Comparison of ENCODE assay signal across 22 mouse cellular contexts in genomic region chr17:78392401-78393087, GRCm38 (mm10). TPM values are rescaled to one million over a fixed set of nuclear protein-coding genes. Genes with fewer than 3 reads are reported as not detected.
A peak's percentile ranks its signal among the peaks of the same experiment; 100 is the strongest.
DNase-seq lines count a peak whose midpoint lies in the region; ATAC-seq and TF ChIP-seq lines count a peak whose summit lies in the region.
"Had no signal": no experiment of that assay in that cellular context is flagged by ENCODE, and none has a peak within 500 bp of the region (broad histone marks: within the 10 kb centered on the region; RNA-seq: fewer than 3 reads in every experiment).

No protein-coding gene starts in this region.

- intact Hi-C loops in heart, postnatal 36 days (cut with DNase I) = no loop called here

- no peaks in the 10 kb centered on the region for H3K4me1 ChIP-seq in heart, postnatal 0 days (ENCODE audit: control insufficient read depth, insufficient read depth)
- H3K4me1 ChIP-seq in liver, adult 2 months (ENCODE audit: control insufficient read depth, insufficient read depth, low read length) = peaks cover 10% of the 10 kb centered on the region
- H3K4me1 ChIP-seq in liver, embryonic 11.5 days (replicated peaks; ENCODE audit: control insufficient read depth, insufficient read depth, low read length) = no peaks in the 10 kb centered on the region
- no peaks in the 10 kb centered on the region for H3K4me1 ChIP-seq in hindbrain, embryonic 13.5 days (replicated peaks)
- H3K4me1 ChIP-seq: embryonic facial prominence, embryonic 12.5 days; forebrain, embryonic 12.5 days; hindbrain, embryonic 12.5 days had no signal

- no peak overlapping the region for H3K4me2 ChIP-seq in heart, postnatal 0 days (ENCODE audit: low read depth, low read length)
- H3K4me2 ChIP-seq in liver, embryonic 11.5 days = no peak overlapping the region
- no peak overlapping the region for H3K4me2 ChIP-seq in hindbrain, embryonic 13.5 days
- H3K4me2 ChIP-seq: embryonic facial prominence, embryonic 12.5 days; forebrain, embryonic 12.5 days; heart, embryonic 11.5 days; heart, embryonic 15.5 days; hindbrain, embryonic 12.5 days had no signal

- H3K9ac ChIP-seq in heart, postnatal 0 days (replicated peaks; ENCODE audit: low read depth, low read length) = no peak overlapping the region
- no peak overlapping the region for H3K9ac ChIP-seq in liver, adult 2 months (ENCODE audit: low read depth, low read length)
- H3K9ac ChIP-seq in liver, embryonic 11.5 days (ENCODE audit: low read depth, low read length) = no peak overlapping the region
- no peak overlapping the region for H3K9ac ChIP-seq in hindbrain, embryonic 13.5 days
- H3K9ac ChIP-seq: embryonic facial prominence, embryonic 12.5 days; forebrain, embryonic 12.5 days; heart, embryonic 15.5 days; hindbrain, embryonic 12.5 days had no signal

- H3K36me3 ChIP-seq in heart, postnatal 0 days (replicated peaks; ENCODE audit: control insufficient read depth, insufficient read depth, low read length) = peaks cover 15% of the 10 kb centered on the region
- H3K36me3 ChIP-seq in liver, adult 2 months (ENCODE audit: control insufficient read depth, insufficient read depth, low read length) = peaks cover 10% of the 10 kb centered on the region; the same call in 1 of the 2 replicates
- peaks cover 2% of the 10 kb centered on the region; the same call in 1 of the 2 replicates for H3K36me3 ChIP-seq in liver, embryonic 11.5 days (ENCODE audit: control insufficient read depth, insufficient read depth, low read length)
- H3K36me3 ChIP-seq in hindbrain, embryonic 13.5 days = peaks cover 6% of the 10 kb centered on the region
- H3K36me3 ChIP-seq: forebrain, embryonic 12.5 days; heart, embryonic 15.5 days; hindbrain, embryonic 12.5 days had no signal

- H3K27ac ChIP-seq in heart, postnatal 0 days (ENCODE audit: low read depth) = 0 out of 2 replicates have a peak overlapping the region, but pooled peaks have one; percentile 1
- H3K27ac ChIP-seq in liver, adult 2 months (replicated peaks; ENCODE audit: insufficient read depth, low read depth, low read length) = no peak overlapping the region
- H3K27ac ChIP-seq in liver, embryonic 11.5 days (ENCODE audit: low read depth, low read length) = no peak overlapping the region
- no peak overlapping the region for H3K27ac ChIP-seq in hindbrain, embryonic 13.5 days
- H3K27ac ChIP-seq: embryonic facial prominence, embryonic 12.5 days; forebrain, embryonic 12.5 days; heart, embryonic 15.5 days; hindbrain, embryonic 12.5 days; hindbrain, postnatal 0 days had no signal

- TF ChIP-seq EP300 in heart, postnatal 0 days (IDR thresholded peaks at IDR 0.05; ENCODE audit: low read depth) = no peak

- TF ChIP-seq CTCF in heart, postnatal 0 days (IDR thresholded peaks at IDR 0.05; ENCODE audit: low read depth) = no peak
- TF ChIP-seq CTCF in liver, adult 2 months (IDR thresholded peaks at IDR 0.05; ENCODE audit: low read depth, low read length) = no peak
- no peak for TF ChIP-seq CTCF in Patski (IDR thresholded peaks at IDR 0.05)

- ATAC-seq in heart, postnatal 0 days (ENCODE audit: insufficient read depth, low read depth) = no peak
- no peak for ATAC-seq in liver, embryonic 11.5 days (replicated peaks; ENCODE audit: low FRiP score)
- peak; percentile 18 for ATAC-seq in Patski
- ATAC-seq in hindbrain, embryonic 13.5 days (ENCODE audit: low FRiP score) = no peak
- ATAC-seq: forebrain, embryonic 16.5 days; hindbrain, postnatal 0 days; intestine, embryonic 16.5 days had no signal

- in situ Hi-C loops in Patski (cut with MboI; ENCODE audit: low pct_unique_long_range_greater_than_20kb) = no loop called here

- H3K9me3 ChIP-seq in heart, postnatal 0 days (replicated peaks; ENCODE audit: control insufficient read depth, low read length) = no peaks in the 10 kb centered on the region
- no peaks in the 10 kb centered on the region for H3K9me3 ChIP-seq in liver, embryonic 11.5 days (ENCODE audit: control insufficient read depth, low read length)
- no peaks in the 10 kb centered on the region for H3K9me3 ChIP-seq in hindbrain, embryonic 13.5 days
- H3K9me3 ChIP-seq: embryonic facial prominence, embryonic 12.5 days; forebrain, embryonic 12.5 days; heart, embryonic 15.5 days; hindbrain, embryonic 12.5 days had no signal

- 66% methylated on average over 9 of the region's 9 CpGs for WGBS in heart, postnatal 0 days
- 67% methylated on average over 9 of the region's 9 CpGs for WGBS in liver, adult 2 months
- WGBS in liver, embryonic 11.5 days = 72% methylated on average over 9 of the region's 9 CpGs
- 86% methylated on average over 9 of the region's 9 CpGs for WGBS in hindbrain, embryonic 13.5 days

- H3K4me3 ChIP-seq in heart, postnatal 0 days (ENCODE audit: low read depth, low read length) = no peak overlapping the region
- H3K4me3 ChIP-seq in liver, adult 2 months (ENCODE audit: insufficient read depth, low read depth, low read length) = no peak overlapping the region
- no peak overlapping the region for H3K4me3 ChIP-seq in liver, embryonic 11.5 days (ENCODE audit: low read depth, low read length)
- H3K4me3 ChIP-seq in hindbrain, embryonic 13.5 days = no peak overlapping the region
- H3K4me3 ChIP-seq: embryonic facial prominence, embryonic 12.5 days; forebrain, embryonic 12.5 days; heart, embryonic 15.5 days; hindbrain, embryonic 12.5 days had no signal

- no peak for DNase-seq in heart, postnatal 0 days (ENCODE audit: low spot score)
- DNase-seq in heart, postnatal 36 days = no peak
- DNase-seq in liver, adult 2 months (ENCODE audit: extremely low read depth, low read depth, low spot score) = peak; percentile 51
- no peak for DNase-seq in liver, embryonic 11.5 days (ENCODE audit: low spot score)
- DNase-seq in Patski (ENCODE audit: low read depth, low spot score) = no peak
- no peak for DNase-seq in natural killer cell, adult 2 months (ENCODE audit: low spot score in 2 of 2)
- DNase-seq: adrenal gland, adult 2 months; adrenal gland, postnatal 25 days; cerebellum, adult 11 months; cerebellum, adult 9-10 months; cerebellum, postnatal 25 days; gastrocnemius, postnatal 14 days; heart, postnatal 4 days had no signal

- H3K27me3 ChIP-seq in heart, postnatal 0 days (ENCODE audit: control insufficient read depth, insufficient read depth, low read length) = no peaks in the 10 kb centered on the region
- no peaks in the 10 kb centered on the region for H3K27me3 ChIP-seq in liver, adult 2 months (ENCODE audit: control insufficient read depth, insufficient read depth, low read length)
- no peaks in the 10 kb centered on the region for H3K27me3 ChIP-seq in liver, embryonic 11.5 days (replicated peaks; ENCODE audit: control insufficient read depth, insufficient read depth, low read length)
- no peaks in the 10 kb centered on the region for H3K27me3 ChIP-seq in Patski
- no peaks in the 10 kb centered on the region for H3K27me3 ChIP-seq in hindbrain, embryonic 13.5 days
- H3K27me3 ChIP-seq: embryonic facial prominence, embryonic 12.5 days; forebrain, embryonic 12.5 days; heart, embryonic 15.5 days; hindbrain, embryonic 12.5 days had no signal

- no peaks in the 10 kb centered on the region; the same call in 1 of the 2 replicates for H3K79me2 ChIP-seq in liver, adult 2 months (ENCODE audit: control insufficient read depth, insufficient read depth, low read length)

- CTCF ChIA-PET in Patski (lab: Charles Lee) = interaction anchor here (1.1 to 1.3 kb wide), 2 partner anchors 10 to 13 kb away, joined by 3 read pairs; no protein-coding TSS in a partner anchor

- POLR2A ChIA-PET in Patski (lab: Charles Lee) = interaction anchor here (1.9 kb wide), 1 partner anchor 8 kb away, joined by 4 read pairs; no protein-coding TSS in a partner anchor

- no peak for TF ChIP-seq POLR2A in liver, adult 2 months (IDR thresholded peaks at IDR 0.05; ENCODE audit: extremely low read depth, insufficient read depth, low read length)

RNA-seq across cellular contexts. Expression of gene Fez2, which starts 25.4 kb away (rescaled TPM):
- 62.4 and 72.3 TPM in 2 replicates for total RNA-seq in heart, postnatal 0 days (2014; rRNA removed; ENCODE audit: low replicate concordance)
- 63.2 and 65.6 TPM in 2 replicates for polyA plus RNA-seq in heart, postnatal 0 days (2015; fragmentation: Nextera tagmentation; extraction: Ambion mirVana)
- total RNA-seq in heart, postnatal 36 days (2021) = 10 to 100 TPM; 70.5 to 81.7 TPM
- total RNA-seq in liver, adult 2 months (2014; rRNA removed) = 27.9 and 28.9 TPM in 2 replicates
- polyA plus RNA-seq in liver, adult 2 months (2012; rRNA removed) = 18.2 and 18.8 TPM in 2 replicates
- 30.9 and 33.3 TPM in 2 replicates for polyA plus RNA-seq in liver, embryonic 11.5 days (2014; fragmentation: Nextera tagmentation; extraction: Ambion mirVana)
- 86.4 TPM for polyA plus RNA-seq in Patski (2021)
- 46.6 and 48.7 TPM in 2 replicates for polyA plus RNA-seq in hindbrain, embryonic 13.5 days (2015; fragmentation: Nextera tagmentation; extraction: Ambion mirVana)
